Mouse (Mus musculus) liver, postnatal 0 days (tissue): Measurements from ENCODE around the gene M1ap. TPM values are rescaled to one million over a fixed set of nuclear protein-coding genes. Genes with fewer than 3 reads are reported as not detected.

ENCODE experiments used
- ATAC-seq: fragments of 200-750 bp; cut with Nextera tagmentation; 2 replicates; pipeline ENCODE4 v1.8.0; 2017; ENCODE audit warnings: mild to moderate bottlenecking, moderate library complexity
- DNase-seq: peaks from one replicate; pipeline ENCODE4 v3.0.0-alpha.2; 2016
- H3K27ac ChIP-seq: fragments of 300-500 bp; sonication (generic); 2 replicates; pipeline ENCODE4 v1.5.1; 2014; ENCODE audit warnings: antibody characterized with exemption, moderate library complexity, mild to moderate bottlenecking, low read depth
- H3K27me3 ChIP-seq: fragments of 300-500 bp; sonication (generic); 2 replicates; pipeline ENCODE4 v1.6.1; 2014; ENCODE audit warnings: low read length, control low read depth, mixed read lengths; ENCODE audit not compliant: insufficient read depth
- H3K36me3 ChIP-seq: fragments of 300-500 bp; sonication (generic); replicated peaks from 2 replicates; pipeline ENCODE4 v1.6.1; 2014; ENCODE audit warnings: mild to moderate bottlenecking, control low read depth, low read length, moderate library complexity, mixed read lengths; ENCODE audit not compliant: insufficient read depth
- H3K4me1 ChIP-seq: fragments of 300-500 bp; sonication (generic); 2 replicates; pipeline ENCODE4 v1.6.1; 2014; ENCODE audit warnings: antibody characterized with exemption, mild to moderate bottlenecking, control low read depth; ENCODE audit not compliant: insufficient read depth
- H3K4me2 ChIP-seq: fragments of 300-500 bp; sonication (generic); 2 replicates; pipeline ENCODE4 v1.6.1; 2014; ENCODE audit warnings: low read depth, mild to moderate bottlenecking, low read length, moderate library complexity, mixed read lengths
- H3K4me3 ChIP-seq: fragments of 300-500 bp; sonication (generic); 2 replicates; pipeline ENCODE4 v1.5.1; 2014; ENCODE audit warnings: low read depth, low read length
- H3K9ac ChIP-seq: fragments of 300-500 bp; sonication (generic); replicated peaks from 2 replicates; pipeline ENCODE4 v1.6.1; 2014; ENCODE audit warnings: mild to moderate bottlenecking, moderate library complexity
- H3K9me3 ChIP-seq: fragments of 300-500 bp; sonication (generic); 2 replicates; pipeline ENCODE4 v1.6.1; 2016; ENCODE audit warnings: mild to moderate bottlenecking, control low read depth, low read length, mixed read lengths
- CTCF ChIP-seq: sonication (generic); IDR thresholded peaks from 2 replicates; pipeline ENCODE4 v1.5.1; 2016; ENCODE audit warnings: antibody characterized with exemption, low read depth
- EP300 ChIP-seq: IDR thresholded peaks from 2 replicates; pipeline ENCODE4 v1.6.1; 2016; ENCODE audit warnings: antibody characterized with exemption, low read depth, mild to moderate bottlenecking
- WGBS: fragments of 180-500 bp; shearing (Covaris S2); extraction: QIAGEN DNeasy Blood & Tissue Kit; methylation state at CpG from one replicate; pipeline ENCODE4 v1.1.7; 2014; ENCODE audit not compliant: insufficient replicate concordance; 5-methylcytosine and 5-hydroxymethylcytosine counted together
- polyA plus RNA-seq: library from polyadenylated mRNA; unstranded; fragments of >200 nt; fragmentation: Nextera tagmentation; extraction: Ambion mirVana; gene quantifications from 2 replicates; pipeline ENCODE4 v1.2.1, GENCODE M21; 2015

M1ap gene
- polyA plus RNA-seq, 1 experiment from 2014 or later: 4.3 TPM

DNA sequence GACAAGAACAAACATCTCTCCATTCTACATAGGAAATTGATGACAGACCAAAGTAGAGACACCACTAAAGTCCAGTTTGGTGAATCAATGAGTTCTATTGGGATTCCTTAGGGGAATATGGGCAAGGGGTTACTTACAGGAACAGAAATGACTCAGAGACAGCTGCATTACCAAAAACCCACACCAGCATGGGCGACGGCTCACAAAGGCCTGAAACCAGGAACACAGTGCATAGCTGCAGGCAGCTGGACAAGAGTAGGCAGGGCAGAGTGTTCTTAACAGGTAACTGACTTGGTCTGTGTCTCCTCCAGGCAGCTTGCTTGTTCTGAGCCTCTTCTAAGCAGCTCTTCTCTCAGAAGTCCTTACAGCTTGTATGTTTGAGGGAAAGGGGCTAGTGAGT, 69.0 kb downstream of the M1ap start:
- Histone ChIP-seq H3K27me3 (no peaks in the 10 kb centered on the region), H3K4me3 (no peak overlapping the region), H3K27ac (peak overlapping the region; percentile 97), H3K9ac (no peak overlapping the region), H3K9me3 (no peaks in the 10 kb centered on the region), H3K4me1 (peaks cover 46% of the 10 kb centered on the region), H3K36me3 (no peaks in the 10 kb centered on the region), H3K4me2 (peak overlapping the region; percentile 42; the same call in 1 of the 2 replicates)
- WGBS: 76% methylated on average over 2 of the region's 2 CpGs
- ATAC-seq (no peak), DNase-seq (no peak)
- no peak for TF ChIP-seq CTCF
- TF ChIP-seq EP300: no peak

DNA sequence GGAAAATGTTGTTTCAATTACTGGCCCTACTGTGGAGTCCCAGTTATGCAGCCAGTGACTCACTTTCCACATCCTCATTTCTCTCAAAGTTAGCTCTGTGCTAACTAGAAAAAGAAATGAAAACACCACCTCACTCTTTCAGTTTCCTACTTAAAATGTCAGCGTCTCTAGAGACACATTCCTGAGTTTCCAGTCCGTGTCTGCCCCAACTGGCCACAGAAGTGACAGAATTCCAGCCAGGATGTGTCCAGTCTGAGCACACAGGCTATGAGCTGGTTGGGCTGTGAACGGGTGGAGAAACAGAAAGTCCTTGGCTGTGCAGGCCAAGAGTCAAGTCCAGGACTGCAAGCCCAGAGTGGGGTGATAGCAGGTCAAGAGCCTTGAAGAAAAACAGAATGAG, 70.5 kb downstream of the M1ap start:
- no peak overlapping the region for H3K4me2 ChIP-seq
- peak overlapping the region; percentile 56 for H3K27ac ChIP-seq
- TF ChIP-seq CTCF (no peak), EP300 (no peak)
- H3K4me1 ChIP-seq: peaks cover 56% of the 10 kb centered on the region
- H3K9me3 ChIP-seq: no peaks in the 10 kb centered on the region
- H3K27me3 ChIP-seq: no peaks in the 10 kb centered on the region
- ATAC-seq (no peak), DNase-seq (no peak)
- no peaks in the 10 kb centered on the region for H3K36me3 ChIP-seq
- WGBS: 67% methylated on average over 3 of the region's 3 CpGs
- H3K4me3 ChIP-seq: no peak overlapping the region
- no peak overlapping the region for H3K9ac ChIP-seq

- no peaks in the 10 kb centered on the region for H3K36me3 ChIP-seq
- no peaks in the 10 kb centered on the region for H3K9me3 ChIP-seq
- no peaks in the 10 kb centered on the region for H3K27me3 ChIP-seq
- ATAC-seq (no peak), DNase-seq (no peak)
- no peak for TF ChIP-seq EP300
- no peak for TF ChIP-seq CTCF
- no peak overlapping the region for H3K4me3 ChIP-seq
- no peak overlapping the region for H3K27ac ChIP-seq
- H3K4me2 ChIP-seq: no peak overlapping the region
- no peak overlapping the region for H3K9ac ChIP-seq
- 63% methylated on average over 3 of the region's 3 CpGs for WGBS
- H3K4me1 ChIP-seq: peaks cover 60% of the 10 kb centered on the region
Observed at GRCm38 (mm10) chr6:83019044-83019443, 72.3 kb downstream of the M1ap start.

GRCm38 (mm10) chr6:83020121-83020520, 73.4 kb downstream of the M1ap start:
- Histone ChIP-seq H3K4me2 (peak overlapping the region; percentile 24; the same call in 1 of the 2 replicates), H3K4me1 (peaks cover 60% of the 10 kb centered on the region), H3K9ac (no peak overlapping the region), H3K27ac (peak overlapping the region; percentile 59; the same call in 1 of the 2 replicates), H3K4me3 (no peak overlapping the region), H3K36me3 (no peaks in the 10 kb centered on the region), H3K9me3 (no peaks in the 10 kb centered on the region), H3K27me3 (no peaks in the 10 kb centered on the region)
- no peak for DNase-seq
- ATAC-seq: peak; percentile 85
- WGBS: 59% methylated on average over 6 of the region's 6 CpGs
- no peak for TF ChIP-seq CTCF
- peak; percentile 90 for TF ChIP-seq EP300

DNA sequence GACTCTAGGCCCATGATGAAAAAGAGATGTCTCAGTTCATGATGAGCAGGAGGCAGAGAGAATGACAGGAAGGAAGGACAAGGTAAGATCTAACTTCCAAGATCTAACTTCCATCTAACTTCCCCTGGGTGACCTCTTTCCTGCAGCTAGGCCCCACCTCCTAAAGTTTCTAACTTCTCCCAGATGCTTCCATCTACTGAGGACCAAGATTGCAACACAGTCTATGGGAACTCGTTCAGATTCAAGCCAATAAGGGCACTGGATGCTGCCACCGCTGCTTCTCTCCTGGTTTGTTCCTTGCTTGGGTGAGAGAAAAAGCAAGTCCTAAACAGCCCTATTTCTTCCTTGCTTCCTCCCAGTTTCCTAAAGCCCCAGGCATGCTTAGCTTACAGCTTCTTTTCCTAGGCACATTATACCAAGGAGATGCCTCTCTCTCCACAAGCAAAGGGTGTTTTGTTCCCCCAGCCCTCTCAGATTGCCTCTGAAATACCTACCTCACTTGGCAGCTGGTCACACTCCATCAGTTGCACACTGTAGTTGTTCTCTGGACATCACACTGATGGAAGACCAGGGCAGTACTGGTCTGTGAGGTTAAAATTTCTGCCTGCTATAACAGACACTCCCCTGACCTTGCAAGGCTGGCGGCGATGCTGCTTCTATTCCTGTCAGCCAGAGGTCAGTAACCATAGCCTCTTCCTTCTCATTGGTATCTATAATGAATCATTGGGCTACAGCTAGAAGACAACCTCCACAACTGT, 74.3 kb downstream of the M1ap start:
- H3K27me3 ChIP-seq: no peaks in the 10 kb centered on the region
- H3K9ac ChIP-seq: no peak overlapping the region
- WGBS: 72% methylated on average over 4 of the region's 4 CpGs
- DNase-seq: no peak
- no peaks in the 10 kb centered on the region for H3K36me3 ChIP-seq
- H3K4me1 ChIP-seq: peaks cover 58% of the 10 kb centered on the region
- no peak overlapping the region for H3K4me2 ChIP-seq
- H3K27ac ChIP-seq: peak overlapping the region; percentile 59; the same call in 1 of the 2 replicates
- TF ChIP-seq CTCF (no peak), EP300 (no peak)
- no peaks in the 10 kb centered on the region for H3K9me3 ChIP-seq
- no peak overlapping the region for H3K4me3 ChIP-seq
- no peak for ATAC-seq

DNA sequence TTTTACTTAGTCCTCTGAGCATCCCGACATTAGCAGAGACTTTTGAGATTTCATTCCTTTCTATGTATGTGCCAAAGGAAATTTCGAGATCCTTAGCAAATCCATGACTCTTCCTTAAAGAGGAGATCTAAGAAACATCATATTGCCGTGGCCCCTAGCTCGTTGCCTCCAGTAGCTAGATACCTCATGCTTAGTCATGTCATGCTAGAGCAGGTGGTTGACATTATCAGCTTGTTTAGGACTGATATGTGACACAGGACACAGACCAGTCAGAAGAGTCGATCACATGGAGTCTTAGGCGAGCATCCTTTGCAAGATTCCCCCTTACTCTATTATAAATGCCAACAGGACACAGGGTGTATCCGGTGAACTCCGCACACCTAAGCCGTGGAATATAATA, 76.3 kb downstream of the M1ap start:
- H3K4me3 ChIP-seq: no peak overlapping the region
- WGBS: 74% methylated on average over 9 of the region's 9 CpGs
- H3K36me3 ChIP-seq: no peaks in the 10 kb centered on the region
- TF ChIP-seq EP300 (peak; percentile 34; the same call in 1 of the 2 replicates), CTCF (no peak)
- 0 out of 2 replicates have a peak, but pooled peaks have one; percentile 44 for ATAC-seq
- no peaks in the 10 kb centered on the region for H3K27me3 ChIP-seq
- DNase-seq: no peak
- no peak overlapping the region for H3K9ac ChIP-seq
- no peak overlapping the region for H3K27ac ChIP-seq
- no peak overlapping the region for H3K4me2 ChIP-seq
- peaks cover 55% of the 10 kb centered on the region for H3K4me1 ChIP-seq
- H3K9me3 ChIP-seq: no peaks in the 10 kb centered on the region
